Mouse (Mus musculus): ENCODE measurements at regions not wholly inside any gene's neighbourhood (a gene's known extent, or its start where the extent isn't known, plus 50 kb on each side); places are given as distances from the start of the nearest gene placed in this dataset.

- no peak for DNase-seq
Observed at GRCm38 (mm10) chr16:52601068-52601829, 147.4 kb upstream of the Alcam start.

DNA sequence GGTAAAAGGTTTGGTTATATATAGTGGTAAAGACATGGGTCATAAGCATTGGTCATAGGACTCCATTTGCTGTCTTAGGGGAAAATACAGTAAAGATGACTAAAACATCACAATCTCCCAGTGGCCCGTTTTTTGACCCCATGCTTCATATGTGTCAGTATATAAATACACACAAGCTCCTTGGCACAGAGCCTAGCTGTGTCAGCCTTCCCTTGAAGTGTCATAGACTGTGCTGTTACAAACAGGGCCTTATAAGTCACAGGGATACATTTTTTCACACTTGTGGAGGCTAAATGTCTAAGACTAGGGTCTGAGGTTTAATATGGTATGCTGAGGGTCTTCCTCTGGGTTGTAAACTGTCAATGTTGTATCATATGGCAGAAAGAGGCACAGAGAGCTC, 144.4 kb upstream of the Alcam start:
- DNase-seq = no peak

DNA sequence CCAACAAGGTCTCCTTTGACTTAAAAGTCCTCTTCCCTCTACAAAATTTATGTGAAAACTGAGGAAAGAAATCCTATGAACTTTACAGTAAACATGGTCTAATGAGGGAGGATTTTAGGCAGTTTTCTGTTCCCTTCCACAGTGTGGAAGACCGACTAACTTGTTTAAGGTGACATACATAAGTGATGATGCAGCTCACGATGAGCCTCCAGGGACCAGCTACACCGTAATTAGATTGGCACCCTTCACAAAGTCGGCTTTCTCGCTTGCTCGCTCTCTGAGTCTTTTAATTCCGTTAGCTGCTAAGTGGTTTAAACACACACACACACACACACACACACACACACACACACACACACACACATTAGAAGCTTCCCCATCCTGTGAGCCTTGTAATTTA, 143.3 kb upstream of the Alcam start:
- no peak for DNase-seq

DNA sequence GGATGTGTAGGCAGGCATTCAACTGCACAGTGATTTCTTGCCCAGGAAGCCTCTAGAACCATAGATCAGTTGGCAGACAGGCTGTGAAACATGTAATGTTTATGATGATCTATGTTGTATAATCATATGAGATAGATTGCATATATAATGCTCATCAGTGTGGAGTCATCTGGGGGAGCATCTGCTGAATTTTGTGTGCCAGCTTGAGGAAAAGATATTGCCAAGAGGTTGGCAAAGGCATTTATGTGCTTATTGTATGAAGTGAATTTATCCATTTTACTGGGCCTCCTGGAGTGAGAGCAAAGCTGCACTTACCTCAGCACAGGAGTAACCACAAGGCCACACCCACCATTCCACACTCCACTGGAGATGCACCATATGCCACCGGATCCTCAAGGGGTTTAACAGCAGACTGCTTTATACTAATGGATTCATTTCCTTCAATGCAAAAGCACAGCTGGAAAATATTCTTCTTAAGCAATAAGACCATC, 134.5 kb upstream of the Alcam start:
- no peak for DNase-seq

GRCm38 (mm10) chr16:52569078-52569477, 115.2 kb upstream of the Alcam start:
- DNase-seq = no peak

DNA sequence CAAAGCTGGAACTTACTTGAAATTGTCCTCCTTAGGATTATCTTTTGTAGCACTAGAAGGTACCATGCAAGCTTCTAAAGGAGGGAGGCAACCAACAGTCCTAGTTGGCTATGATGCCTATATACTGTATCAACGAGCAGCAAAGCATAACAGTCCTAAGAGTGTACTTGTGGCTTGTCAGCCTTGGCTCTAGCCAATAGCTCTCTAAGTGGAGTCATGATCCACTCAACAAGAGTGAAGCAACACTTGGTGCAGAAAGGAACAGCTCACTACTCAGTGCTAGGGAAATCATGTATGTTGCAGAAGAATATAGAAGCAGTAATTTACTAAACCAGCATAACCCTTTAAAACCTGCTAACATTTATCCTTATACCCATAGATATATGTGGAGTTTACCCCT, 82.4 kb upstream of the Alcam start:
- peak; percentile 34 for DNase-seq

GRCm38 (mm10) chr16:52534601-52535000, 80.7 kb upstream of the Alcam start:
- DNase-seq = no peak

DNA sequence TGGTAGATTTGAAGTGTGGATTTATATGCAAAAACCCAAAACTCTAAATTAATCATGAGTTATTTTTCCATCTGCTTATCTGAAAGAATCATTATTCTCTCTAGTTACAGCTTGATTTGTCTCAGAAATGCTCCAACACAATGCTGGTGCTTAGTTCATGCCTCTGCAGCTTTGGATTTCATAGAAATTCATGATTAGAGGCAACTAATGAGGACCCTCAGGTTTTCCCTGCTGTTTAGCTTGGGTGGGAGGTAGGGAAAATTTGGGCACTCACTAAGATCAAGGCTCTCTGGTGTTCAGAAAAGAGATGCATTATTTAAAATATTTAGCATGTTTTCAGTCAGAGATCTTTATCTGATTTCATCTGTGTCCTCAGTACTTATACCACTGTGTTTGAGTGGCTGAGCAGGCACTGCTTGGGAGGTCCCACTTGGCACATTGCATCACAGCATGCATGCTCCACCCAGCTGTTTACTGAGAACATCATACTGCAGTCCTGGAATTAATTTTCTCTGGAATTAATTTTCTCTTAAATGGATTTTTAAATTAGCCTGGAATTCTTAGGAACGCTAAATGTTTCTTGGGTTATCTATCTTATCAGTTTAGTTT, 78.7 kb upstream of the Alcam start:
- DNase-seq = no peak

DNA sequence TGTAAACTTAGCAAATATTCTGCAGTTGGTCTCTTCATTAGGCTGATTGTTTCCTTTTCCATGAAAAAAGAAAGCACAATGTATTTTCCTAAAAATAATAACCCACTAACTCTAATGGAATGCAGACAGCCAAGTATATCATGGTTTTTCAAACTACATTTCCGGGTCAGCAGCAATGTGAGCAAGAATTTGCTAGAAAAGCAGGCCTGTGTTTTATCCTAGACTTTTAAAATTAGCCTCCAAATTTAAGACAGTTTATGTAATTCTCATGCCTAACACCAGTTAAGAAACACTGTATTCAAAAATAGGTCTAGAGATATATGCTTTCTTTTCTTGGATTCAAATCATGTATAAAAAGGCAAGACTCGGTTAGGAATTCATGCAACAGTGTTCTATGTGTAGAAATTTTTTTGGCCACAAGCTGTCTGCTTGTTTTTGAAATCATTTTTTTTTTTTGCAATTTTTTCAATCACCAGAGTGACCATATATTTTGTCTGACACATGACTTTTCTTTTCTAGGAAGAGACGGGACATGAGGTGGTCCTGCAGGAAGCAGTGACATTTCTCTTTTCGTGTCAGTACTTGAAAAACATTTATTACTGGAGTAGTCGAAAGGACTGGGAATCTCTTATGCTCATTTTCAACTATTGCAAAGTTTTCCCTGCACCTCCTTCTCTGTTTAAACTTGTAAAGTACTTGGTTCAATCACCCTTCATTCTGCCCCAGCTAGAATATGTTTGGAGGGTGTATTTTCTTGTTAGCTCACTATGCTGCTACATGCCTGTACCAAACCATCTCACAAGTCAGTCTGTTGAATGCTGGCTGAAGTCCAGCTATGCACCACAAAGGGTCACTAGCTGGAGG, 59.9 kb upstream of the Alcam start:
- DNase-seq = no peak

GRCm38 (mm10) chr16:52508633-52509379, 54.9 kb upstream of the Alcam start:
- peak; percentile 13 for DNase-seq

Data from lung, postnatal 36 days (tissue).